Mouse (Mus musculus) 3T3-L1 (cell line): ENCODE results near the gene Arhgef2.
"Not testable (repeated sequence)": the region's sequence is repeated elsewhere in the genome, so short reads cannot be mapped to it uniquely, and the experiment has no call there.

ENCODE experiments used
- DNase-seq: peaks from one replicate; pipeline ENCODE4 v3.0.0-alpha.2; 2015; ENCODE audit warnings: low read depth, low spot score

Gene Arhgef2

DNA sequence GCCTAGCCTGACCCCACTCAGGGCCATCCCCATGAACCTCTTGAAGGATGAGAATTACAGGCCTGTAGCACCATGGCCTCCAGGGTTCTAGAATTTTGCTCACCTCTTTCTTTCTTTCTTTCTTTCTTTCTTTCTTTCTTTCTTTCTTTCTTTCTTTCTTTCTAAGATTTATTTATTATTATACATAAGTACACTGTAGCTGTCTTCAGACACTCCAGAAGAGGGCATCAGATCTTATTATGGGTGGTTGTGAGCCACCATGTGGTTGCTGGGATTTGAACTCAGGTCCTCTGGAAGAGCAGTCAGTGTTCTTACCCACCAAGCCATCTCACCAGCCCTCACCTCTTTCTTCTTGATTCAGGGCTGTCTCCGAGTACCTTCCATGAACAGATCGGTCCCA, at the start of gene Arhgef2:
Gene Arhgef2, plus strand, starts transcription at position 301 of the 400 bp plus-strand sequence.
- DNase-seq: not testable (repeated sequence)

DNA sequence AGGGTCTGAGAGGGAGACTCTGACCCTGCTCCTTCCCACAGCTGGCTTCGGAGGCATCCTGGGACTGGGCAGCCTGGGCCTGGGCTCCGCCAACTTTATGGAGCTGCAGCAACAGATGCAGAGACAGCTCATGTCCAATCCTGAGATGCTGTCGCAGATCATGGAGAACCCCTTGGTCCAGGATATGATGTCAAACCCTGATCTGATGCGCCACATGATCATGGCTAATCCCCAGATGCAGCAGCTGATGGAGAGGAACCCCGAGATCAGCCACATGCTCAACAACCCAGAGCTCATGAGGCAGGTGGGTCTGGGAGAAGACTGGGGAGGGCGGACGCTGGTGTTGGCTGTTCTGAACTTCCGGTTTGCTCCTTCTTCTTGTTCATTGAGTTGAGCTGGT, 49.1 kb upstream of the Arhgef2 start:
- DNase-seq: no peak

DNA sequence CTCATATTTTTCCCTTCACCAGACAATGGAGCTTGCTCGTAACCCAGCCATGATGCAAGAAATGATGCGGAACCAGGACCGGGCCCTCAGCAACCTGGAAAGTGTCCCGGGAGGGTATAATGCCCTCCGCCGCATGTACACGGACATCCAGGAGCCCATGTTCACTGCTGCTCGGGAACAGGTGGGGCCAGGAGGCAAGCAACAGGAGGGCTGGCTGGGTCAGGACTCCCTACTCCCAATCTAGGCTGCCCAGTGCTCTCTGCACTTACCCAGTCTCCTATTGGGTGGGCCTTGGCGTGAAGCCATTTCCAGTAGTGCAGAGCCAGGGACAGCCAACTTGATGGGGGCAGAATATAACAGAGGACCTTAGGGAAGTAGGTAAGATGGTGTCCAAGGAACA, 46.2 kb upstream of the Arhgef2 start:
- no peak for DNase-seq

DNA sequence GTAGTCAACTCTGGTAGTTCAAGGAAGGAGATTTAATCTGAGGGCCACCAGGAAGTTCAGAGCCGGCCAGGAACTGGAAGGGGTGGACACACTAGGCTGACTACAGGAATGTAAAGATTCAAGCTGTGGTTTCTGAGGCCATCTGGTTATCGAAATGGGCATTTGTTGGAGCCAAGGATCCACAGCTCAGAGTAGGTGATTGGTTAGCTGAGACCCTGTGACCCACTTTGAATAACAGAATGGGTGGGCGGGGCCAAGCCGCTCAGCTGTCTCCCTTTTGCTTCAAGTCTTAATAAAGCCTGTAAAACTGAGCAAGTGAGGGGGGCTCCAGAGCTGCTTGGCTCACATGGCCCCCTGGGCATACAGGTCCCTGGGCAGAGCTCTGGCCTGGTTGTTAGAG, 43.8 kb upstream of the Arhgef2 start:
- peak; percentile 54 for DNase-seq

DNA sequence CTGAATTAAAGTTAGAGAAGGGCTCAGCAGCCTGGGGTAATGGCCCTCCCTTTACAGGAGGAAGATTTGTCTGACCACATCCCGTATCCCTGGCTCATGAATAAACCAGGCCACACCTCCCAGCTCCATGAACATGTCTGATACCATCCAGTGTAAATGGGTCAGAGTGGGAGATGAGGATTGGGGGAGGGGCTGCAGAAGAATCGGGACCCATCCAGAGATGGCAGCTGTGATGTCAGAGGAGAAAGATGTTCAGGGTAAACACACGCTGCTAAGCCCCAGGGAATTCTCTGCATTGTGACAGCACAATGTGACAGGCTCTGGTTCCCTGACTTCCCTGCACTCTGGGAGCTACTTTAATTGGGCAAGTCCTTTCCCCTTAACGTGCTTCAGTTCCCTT, 42.3 kb upstream of the Arhgef2 start:
- DNase-seq: no peak

DNA sequence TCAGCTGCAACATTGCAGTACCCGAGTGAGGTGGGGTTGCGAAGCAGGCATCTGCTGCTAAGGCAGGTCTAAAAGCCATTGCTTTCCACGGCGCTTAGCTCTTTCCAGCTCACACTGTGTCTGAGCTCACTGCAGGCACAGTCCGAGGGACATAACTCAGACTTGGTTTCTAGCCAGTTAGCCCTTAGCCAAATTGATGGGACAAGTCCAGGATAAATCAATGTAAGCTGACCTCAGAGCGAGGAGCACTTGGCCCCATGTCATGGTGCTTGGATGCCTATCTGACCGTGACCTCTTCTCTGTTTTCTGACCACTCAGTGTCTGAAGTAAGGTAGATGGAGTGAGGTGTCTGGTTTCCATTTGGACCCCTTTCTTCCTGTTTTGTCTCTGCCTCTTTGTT, 41.8 kb upstream of the Arhgef2 start:
- DNase-seq: no peak

DNA sequence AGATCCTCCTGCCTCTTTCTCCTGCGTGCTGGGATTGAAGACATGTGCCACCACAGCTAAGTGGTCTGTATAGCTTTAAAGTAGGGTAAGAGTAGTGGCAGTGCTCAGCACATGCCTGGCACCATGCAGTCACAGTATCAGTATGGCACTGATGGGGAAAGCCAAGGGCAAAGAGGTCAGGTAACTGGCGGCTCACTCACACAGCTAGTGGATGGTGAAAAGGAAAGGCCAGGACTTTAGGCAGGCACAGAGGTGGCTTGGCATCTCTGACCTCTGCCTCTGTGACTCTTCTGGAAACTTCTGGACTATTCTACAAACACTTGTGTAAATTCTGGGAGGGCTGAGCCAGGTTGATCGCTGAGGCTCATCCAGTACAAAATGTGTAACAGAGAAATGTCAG, 39.6 kb upstream of the Arhgef2 start:
- DNase-seq: no peak

DNA sequence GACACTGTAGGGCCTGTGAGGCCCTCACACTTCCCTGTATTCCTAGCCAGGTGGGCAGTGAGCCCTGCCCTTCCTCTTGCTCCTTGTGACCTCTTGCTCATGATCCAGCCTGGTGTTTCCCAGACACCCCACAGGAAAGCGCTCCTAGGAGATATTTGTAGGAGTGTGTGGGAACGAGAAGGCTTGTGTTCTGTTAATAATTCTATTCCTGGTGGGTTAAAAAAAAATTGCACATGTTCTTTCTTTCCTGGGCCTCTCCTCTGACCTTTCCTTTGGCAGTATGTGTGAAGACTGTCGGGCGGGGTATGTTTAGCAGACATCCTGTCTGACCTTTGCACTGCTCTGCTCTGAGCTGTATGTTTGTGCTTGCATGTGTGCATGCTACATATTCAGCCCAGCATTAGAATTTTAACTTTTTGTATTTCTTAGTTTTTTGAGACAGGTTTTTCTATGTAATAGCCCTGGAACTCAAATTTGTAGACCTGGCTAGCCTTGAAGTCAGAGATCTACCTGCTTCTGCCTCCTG, 39.2 kb upstream of the Arhgef2 start:
- no peak for DNase-seq

DNA sequence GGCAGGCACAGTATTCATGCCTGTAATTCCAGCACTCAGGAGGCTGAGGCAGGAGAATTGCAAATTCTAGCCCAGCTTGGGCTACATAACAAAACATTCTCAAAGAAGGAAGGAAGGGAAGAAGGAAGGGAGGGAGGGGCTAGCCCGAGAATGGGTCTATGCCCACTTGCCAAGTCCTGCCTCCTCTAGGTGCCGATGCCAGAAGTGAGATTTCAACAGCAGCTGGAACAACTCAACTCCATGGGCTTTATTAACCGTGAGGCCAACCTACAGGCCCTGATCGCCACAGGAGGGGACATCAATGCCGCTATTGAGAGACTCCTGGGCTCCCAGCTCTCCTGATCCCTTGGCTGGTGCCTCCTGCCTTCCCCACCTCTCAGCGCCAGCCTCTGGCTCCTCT, 37.9 kb upstream of the Arhgef2 start:
- no peak for DNase-seq

DNA sequence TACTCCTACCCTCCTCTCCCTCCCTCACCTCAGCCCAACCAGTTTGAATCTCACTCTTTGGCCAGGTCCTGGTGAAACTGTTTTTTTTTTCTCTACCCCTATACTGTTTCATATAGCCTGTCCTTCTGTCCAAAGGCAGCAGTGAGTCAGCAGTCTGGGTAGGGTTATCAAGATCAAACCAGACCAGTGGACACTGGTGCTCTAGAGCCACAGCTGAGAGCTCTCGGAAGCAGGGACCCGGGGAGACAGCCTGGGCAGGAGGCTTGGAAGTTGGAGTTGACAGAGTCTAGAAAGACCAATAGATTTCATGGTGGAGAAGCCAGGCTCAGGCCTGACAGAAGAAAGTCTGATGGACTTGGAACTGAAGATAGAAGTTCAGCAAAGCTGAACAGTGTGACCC, 37.2 kb upstream of the Arhgef2 start:
- DNase-seq: no peak

DNA sequence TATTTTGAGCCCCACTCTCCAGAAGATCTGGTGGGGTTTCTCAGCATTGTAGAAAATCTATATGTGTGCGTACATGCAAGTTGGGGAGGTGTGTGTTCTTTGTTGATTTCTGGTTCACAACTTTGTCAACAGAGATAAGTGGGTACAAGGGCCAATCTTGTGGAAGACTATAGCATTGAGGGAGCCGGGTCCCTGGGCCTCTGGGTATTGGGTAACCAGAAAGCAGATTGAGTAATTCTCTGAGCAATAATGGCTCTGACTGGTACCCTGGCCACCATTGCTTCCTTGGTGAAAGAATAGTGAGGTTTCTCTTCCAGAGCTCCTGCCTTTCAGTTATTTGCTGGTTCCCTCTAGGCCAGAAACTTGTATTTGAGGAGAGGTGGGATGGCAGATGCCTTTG, 36.7 kb upstream of the Arhgef2 start:
- DNase-seq: no peak

DNA sequence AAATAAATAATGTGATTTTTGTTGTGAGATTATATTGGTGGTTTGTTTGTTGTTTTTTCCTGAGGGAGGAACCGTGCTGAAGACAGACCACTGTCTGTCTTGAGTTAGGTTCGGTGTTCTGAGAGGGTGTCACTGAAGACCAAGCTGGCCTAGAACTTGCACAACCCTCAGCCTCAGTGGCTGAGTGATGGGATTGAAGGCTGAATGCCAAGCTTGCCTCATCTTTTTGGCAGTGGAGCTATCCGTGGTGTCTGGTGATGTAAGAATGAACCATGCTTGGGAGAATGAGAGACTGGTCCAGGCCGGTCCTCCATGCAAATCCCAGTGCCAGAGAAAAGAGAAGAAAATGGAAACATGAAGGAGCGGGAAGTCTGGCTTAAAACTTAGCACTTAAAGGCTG, 36.1 kb upstream of the Arhgef2 start:
- no peak for DNase-seq

DNA sequence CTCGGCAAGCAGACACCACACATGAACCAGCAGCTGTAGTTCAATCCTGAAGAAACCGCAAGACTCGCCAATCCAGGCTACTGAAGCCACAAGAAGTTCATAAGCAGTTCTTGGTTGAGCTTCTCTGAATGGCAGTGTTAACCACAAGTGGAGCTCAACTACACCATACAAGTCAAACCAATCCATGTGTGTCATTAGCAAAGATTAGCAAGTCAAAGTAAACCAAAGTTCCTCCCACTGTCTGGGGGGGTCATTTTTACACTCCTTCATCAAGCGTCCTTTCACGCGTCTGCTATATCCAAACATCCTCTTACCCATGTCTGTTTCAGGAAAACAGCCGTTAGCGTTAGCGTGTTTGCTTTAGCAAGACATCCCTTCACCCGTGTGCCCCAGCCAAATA, 35.4 kb upstream of the Arhgef2 start:
- no peak for DNase-seq

DNA sequence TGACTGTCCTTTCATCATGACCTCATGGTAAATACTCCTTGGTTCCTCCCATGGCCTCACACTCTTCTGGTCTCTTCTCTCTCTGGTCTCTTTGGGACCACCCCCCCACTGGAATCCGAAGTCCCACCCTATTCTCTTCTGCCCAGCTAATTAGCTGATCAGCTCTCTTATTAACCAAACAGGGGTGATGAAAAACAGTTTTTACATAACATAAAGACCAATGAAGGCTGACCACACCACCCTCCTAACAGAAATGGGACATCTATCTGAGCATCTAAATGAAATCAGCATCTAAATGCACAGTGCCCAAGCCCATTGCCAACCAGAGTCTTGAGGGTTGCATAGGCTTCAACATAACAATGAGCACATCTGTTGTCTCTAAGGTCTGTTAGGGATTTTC, 33.9 kb upstream of the Arhgef2 start:
- DNase-seq: no peak

DNA sequence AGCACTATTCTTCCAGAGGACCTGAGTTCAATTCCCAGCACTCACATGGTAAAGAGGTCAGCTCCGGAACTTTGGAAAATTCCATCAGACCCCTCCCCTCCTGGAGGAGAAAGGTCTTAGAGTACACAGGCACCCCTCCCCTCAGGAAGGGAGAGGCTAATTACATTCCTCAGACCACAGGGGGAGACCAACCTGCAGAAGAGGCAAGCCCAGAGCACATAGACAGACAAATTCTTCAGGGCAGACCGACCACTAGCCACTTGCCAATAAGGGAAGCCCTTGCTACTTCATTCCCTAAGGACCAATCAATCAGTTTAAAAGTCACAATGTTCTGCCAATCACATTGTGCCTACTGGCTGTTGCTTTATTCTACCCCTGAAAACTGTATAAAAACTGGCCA, 32.9 kb upstream of the Arhgef2 start:
- no peak for DNase-seq

DNA sequence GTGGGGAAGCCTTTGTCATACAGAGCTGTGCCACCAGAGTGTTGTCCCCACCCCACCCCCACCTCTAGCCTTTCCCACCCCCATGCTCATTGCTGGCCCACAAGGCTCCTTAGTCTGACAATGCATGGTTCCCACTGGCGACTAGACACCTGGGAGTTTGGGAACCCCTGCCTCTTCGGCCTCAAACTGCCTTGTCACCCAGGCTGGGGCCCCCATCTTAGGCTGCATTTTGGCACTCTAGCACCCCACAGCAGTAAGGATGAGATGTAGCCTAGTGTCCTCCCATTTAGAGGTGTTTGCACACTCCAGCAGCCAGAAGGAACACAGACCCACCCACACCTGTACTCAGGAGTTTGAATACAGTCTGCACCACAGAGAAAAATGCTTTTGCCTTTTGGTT, 32.0 kb upstream of the Arhgef2 start:
- DNase-seq: no peak

DNA sequence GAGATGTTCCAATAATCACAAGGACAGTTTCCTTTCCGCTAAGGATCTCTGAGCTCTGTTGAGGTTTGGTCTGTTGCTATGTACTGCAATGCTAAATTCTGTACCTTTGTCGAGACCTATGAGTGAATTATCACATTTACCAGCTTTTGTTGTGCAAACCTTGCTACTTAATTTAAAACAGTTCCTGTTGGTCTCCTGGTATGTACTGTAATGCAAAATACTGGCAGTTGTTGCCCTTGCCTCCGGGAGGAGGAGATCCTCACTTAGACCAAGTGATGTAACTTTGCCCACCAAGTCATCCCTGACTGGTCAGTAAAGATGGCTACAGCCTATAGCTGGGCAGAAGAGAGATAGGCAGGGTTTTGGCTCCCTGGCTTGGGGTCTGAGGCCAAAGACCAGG, 30.2 kb upstream of the Arhgef2 start, which contains the start of gene Ssr2:
Gene Ssr2, plus strand, starts transcription at position 337 of the 400 bp plus-strand sequence.
- no peak for DNase-seq

DNA sequence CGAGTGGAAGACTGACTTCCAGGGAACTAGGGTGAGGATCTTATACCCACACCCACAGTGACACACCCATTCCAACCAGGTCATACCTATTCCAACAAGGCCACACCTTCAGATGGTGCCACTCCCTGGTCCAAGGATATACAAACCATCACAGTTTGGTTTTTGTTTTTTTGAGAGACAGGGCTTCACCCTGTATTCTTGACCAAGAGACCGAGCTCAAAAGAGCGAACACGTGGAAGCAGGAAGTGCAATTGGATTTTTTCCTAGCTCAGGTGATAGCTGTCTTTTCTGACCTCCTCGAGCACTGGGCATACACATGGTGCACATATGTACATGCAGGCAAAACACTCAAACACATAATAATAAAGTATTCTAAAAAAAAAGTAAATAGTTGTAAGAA, 27.9 kb upstream of the Arhgef2 start:
- DNase-seq: not testable (repeated sequence)

DNA sequence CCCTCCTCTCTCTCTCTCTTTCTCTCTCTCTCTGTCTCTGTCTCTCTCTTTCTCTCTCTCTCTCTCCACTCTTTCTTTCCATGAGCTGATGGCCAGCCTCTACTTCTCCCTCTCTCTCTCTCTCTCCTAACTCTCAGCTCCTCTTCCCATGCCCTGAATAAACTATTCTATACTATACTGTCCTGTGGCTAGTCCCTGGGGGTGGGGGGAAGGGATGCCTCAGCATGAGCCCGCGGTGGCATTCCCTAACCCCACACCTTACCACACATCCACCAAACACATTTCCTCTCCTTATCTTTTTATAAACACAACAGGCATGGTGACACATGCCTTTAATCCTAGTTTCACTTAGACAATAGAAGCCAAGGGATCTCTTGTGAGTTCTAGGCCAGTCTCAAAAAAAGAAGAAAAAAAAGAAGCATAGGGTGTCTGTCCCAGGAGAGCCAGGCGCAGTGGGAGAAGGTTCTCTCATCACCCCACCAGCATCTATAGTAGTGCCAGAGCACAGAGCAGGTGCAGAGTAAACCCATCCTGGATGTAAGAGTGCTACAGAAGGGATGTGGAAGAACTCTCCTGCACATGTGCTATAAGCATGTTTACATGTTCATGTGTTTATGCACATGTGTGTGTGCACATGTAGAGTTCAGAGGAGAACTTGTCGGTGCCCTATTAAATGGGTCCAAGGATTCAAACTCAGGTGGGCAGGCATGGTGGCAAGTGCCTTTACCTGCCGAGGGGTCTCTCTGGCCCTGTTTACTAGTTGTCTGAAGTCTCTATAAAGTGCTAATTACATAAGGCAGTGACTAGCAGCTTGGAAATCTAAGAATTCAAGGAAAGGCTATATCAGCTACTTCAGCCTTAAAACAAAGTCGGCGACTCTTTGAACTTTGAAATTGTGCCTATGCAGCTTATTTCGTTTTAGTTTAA, 27.0 kb upstream of the Arhgef2 start:
- no peak for DNase-seq

DNA sequence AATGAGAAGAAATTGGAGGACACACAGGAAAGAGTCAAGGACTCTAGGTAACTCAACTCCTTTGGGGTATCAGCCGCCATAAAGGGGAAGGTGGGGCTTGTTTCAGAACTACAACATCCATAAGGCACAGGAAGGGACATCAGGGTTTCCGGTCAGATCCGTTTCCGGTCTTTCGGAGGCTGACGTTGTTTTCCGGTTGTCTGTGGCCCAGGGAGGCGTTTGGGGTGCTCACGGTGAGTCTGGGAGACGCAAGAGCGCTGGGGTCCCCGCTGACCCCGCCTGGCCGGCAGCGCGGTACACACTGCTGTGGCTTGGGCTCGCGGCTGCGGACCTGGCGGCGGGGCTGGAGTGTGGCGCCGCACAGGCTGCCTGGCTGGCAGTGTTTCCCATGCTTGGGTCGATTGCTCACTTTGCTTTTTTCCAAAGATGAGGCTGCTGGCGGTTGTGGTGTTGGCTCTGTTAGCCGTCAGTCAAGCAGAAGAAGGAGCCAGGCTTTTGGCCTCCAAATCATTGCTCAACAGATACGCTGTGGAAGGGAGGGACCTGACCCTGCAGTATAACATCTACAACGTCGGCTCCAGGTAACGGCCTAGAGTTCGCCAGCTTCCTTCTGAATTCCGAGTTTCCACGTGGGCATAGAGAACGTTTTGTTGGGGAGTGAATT, 26.2 kb upstream of the Arhgef2 start:
- DNase-seq: peak; percentile 91

DNA sequence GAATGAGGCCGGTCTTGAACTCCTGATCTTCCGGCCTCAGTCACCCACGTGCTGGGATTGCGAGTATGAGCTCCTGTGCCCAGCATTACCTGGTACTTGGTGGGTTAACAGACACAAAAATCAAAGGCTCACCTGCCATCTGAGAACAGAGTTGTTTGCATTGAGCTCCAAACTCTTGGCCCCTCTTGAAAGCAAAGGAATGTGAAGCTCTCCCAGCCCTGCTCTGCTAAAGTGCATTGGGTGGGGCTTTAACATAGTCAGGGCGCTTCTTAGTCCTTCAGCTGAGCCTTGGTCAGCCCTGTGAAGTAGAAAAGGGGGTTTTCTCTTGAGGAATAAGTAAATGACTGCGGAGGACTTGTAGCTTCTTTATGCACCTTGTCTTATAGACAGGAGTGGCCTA, 20.0 kb upstream of the Arhgef2 start:
- no peak for DNase-seq

DNA sequence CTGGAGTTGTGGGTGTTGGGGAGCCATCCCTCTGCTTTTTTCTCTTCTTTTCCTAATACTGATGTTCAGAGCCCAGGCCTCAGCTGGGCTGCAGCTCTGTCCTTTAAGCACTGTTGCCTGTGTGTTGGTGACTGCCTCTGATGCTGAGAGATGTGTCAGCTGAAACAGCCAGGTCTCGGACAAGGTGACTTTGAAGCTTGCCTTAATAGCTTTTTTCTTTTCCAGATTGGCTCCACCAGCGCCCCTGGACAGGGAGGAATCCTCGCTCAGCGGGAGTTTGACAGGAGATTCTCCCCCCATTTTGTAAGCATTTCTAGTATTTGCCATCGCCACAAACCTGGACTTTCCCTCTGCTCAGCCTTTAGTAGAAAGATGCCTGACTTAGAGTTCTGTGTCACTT, 19.1 kb upstream of the Arhgef2 start:
- no peak for DNase-seq

DNA sequence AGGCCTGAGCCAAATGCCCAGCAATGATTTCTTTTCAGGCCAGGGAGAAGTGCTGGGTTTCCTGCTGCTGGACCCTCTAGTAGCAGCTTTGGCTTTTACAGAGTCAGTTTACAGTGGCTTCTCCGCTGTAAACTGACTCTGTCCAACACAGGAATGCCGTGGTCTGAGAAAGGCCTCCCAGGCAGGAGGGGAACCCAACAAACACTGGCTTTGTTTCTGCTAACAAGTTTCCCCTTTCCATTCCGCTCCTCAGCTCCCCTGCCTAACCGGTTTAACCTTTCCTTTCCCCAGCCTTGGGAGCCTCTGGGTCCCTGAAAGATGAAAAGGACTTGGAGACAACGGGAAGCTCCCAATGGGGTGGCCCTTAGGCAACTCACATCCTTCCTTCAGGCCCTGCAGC, 15.5 kb upstream of the Arhgef2 start:
- peak; percentile 51 for DNase-seq
